Mouse (Mus musculus) cerebellum, adult (tissue): ENCODE results near the gene Znfx1.

Experiments used
- ATAC-seq: cut with Nextera tagmentation; 2 replicates; pipeline ENCODE4 v1.9.2; 2017; ENCODE audit warnings: mild to moderate bottlenecking, moderate library complexity, mixed read lengths; ENCODE audit not compliant: insufficient number of reproducible peaks, low FRiP score, low TSS enrichment

Gene Znfx1

DNA sequence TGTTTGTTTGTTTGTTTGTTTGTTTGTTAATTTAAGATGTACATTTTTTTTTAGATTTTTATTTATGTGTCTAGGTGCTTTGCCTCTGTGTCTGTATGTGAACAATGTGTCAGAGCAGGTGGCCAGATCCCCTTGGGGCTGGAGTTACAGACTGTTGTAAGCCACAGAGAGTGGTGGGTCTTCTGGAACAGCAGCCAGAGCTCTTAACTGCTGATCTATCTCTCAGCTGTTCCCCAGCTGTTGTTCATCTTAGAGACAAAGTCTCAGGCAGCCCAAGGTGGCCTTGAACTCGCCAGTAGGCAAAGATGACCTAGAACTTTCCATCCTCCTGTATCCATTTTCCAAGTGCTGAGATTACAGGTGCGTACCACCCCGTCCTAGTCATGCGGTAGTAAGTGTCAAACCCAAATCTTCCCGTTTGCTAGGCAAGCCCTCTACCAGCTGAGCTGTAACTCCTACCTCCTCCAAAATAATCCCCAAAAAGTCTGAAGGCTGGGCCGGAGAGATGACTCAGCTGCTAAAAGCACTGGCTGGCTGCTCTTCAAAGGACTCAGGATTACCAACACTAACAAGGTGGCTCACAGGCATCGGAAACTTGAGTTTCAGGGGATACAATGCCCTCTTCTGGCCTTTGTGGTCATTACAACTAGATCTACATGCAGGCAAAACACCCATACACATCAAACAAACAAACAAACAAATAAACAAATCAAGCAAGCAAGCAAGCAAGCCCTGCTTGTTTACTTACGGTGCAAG, 58.5 kb downstream of the Znfx1 start:
- peak; percentile 64; the same call in 1 of the 2 replicates for ATAC-seq

DNA sequence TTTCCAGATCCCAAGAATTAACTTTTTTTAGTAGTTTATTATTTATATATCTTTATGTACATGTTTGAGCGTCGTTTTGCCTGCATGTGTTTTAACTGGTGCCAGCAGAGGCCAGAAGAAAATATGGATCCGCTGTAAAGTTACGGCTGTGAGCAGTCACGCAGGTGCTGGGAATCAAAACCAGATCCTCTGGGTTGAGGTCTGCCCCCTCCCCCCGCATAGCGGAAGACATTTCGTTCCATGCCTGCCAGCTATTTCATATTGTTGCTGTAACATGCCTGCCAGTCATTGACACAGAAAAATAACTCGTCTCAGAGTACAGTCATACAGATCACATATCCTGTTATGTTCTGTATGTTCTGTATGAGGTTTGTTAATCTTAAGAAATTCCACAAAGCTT, 61.3 kb downstream of the Znfx1 start:
- no peak for ATAC-seq

DNA sequence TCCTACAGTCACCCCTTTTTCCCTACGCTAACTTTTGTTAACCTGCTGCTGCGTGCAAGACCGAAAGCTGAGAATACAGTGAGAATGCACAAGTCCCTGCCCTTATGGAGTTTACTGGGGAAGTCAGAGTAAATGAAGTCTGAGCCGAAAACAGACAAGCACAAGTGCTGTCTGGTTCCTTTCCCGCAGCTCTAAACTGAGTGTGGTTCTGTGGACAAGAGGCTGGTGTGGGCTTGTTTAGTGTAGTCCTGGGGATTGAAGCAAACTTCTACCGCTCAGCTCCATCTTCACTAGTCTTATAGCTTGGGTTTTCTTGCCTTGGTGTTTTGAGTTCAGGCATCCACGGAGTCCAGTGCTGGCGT, 66.3 kb downstream of the Znfx1 start:
- peak; percentile 32; the same call in 1 of the 2 replicates for ATAC-seq

GRCm38 (mm10) chr2:166995796-166996532, 66.9 kb downstream of the Znfx1 start, which contains the start of gene Stau1:
Stau1 (minus strand) TSS chr2:166996299.
- peak; percentile 99 for ATAC-seq

GRCm38 (mm10) chr2:166995021-166995795, 67.6 kb downstream of the Znfx1 start:
- ATAC-seq = no peak

DNA sequence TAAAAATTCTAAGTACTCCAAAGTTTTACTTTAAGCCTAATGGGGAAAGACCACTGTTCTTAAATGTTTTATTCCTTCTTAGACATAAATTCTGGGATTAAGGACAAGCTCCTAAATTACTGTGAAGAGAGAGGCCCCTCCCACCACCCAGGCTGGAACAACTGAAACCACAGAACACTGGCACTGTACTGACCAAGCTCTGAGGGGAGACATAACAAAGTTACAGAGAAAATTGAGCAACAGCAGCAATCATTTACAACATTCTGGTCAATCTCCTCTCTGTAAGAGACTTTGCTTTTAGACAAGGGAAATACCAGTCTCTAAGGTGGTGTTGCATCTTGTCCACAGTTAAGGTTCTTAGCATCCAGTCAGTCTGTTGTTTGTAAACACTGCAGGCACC, 70.9 kb downstream of the Znfx1 start:
- no peak for ATAC-seq

DNA sequence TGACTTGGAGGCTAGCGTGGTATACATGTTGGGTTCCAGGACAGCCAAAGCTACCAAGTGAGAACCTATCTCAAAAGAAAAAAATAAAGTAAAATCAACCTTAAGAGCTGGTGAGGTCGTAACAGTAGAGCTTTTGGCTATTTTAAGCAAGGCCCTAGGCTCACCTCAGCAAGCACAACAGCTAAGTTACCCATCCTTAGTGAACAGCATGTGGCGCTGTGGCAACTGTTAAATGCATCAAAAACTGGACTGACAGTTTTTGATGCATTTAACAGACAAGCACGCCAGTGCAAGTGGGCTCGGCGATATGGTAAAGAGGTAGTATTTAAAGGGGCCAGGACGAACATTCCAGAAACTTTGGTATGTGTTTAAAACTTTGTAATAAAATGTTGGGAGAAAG, 72.0 kb downstream of the Znfx1 start:
- ATAC-seq = no peak
